Mouse (Mus musculus) bone marrow, adult 2 months (tissue): ENCODE measurements at regions not wholly inside any gene's neighbourhood (a gene's known extent, or its start where the extent isn't known, plus 50 kb on each side); places are given as distances from the start of the nearest gene placed in this dataset.

Source experiments
- CTCF ChIP-seq: fragments of 200-500 bp; IDR thresholded peaks from 2 replicates; pipeline ENCODE4 v1.5.1; 2011; ENCODE audit warnings: low read length, control low read depth; ENCODE audit not compliant: control insufficient read depth, insufficient read depth
- POLR2A ChIP-seq: fragments of 200-500 bp; IDR thresholded peaks from 2 replicates; pipeline ENCODE4 v1.6.1; 2011; ENCODE audit warnings: low read depth, mild to moderate bottlenecking, control low read depth, low read length, borderline replicate concordance; ENCODE audit not compliant: control insufficient read depth

DNA sequence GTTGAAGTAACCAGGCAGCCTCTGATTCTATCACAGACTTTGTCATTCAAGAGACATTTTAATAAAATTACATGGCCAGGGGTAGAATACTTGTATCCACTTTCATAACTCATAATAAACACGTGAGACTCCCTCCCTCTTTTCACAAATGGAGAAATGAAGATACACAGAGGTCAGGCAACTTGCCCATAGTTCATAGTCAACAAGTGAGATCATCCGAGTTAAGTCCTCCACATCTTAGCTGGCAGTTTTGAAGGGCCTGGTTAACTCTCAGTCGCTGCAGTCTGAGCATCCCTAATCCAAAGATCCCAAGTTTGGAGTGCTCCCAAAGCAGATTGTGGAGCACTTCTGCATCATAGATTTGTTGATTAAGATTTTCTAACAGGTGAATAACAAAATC lies 94.8 kb upstream of the Fggy start:
- no peak for TF ChIP-seq CTCF
- TF ChIP-seq POLR2A = no peak
